Mouse (Mus musculus): ENCODE measurements at regions not wholly inside any gene's neighbourhood (a gene's known extent, or its start where the extent isn't known, plus 50 kb on each side); places are given as distances from the start of the nearest gene placed in this dataset.

GRCm38 (mm10) chr13:5435131-5435530, 426.2 kb upstream of the Klf6 start:
- TF ChIP-seq CTCF (IDR thresholded peaks at IDR 0.05; ENCODE audit: low read depth) (no peak), EP300 (optimal IDR thresholded peaks at IDR 0.05) (no peak)

Measured in stomach, postnatal 0 days (tissue).